Mouse (Mus musculus) myocyte (in vitro differentiated cells): ENCODE measurements around the gene Cnot1. TPM values are rescaled to one million over a fixed set of nuclear protein-coding genes. Genes with fewer than 3 reads are reported as not detected.
A peak's percentile ranks its signal among the peaks of the same experiment; 100 is the strongest.

ENCODE experiments used
- H3K27me3 ChIP-seq: one replicate; pipeline ENCODE4 v1.6.1; 2011; ENCODE audit not compliant: control insufficient read depth, insufficient read depth, insufficient read length
- H3K36me3 ChIP-seq: one replicate; pipeline ENCODE4 v1.6.1; 2011; ENCODE audit not compliant: control insufficient read depth, insufficient read depth
- H3K4me2 ChIP-seq: one replicate; pipeline ENCODE4 v1.6.1; 2011; ENCODE audit warnings: low read depth, control low read depth
- H3K4me3 ChIP-seq: one replicate; pipeline ENCODE4 v1.5.1; 2011; ENCODE audit warnings: mild to moderate bottlenecking, control low read depth, moderate library complexity
- H3K79me2 ChIP-seq: one replicate; pipeline ENCODE4 v1.6.1; 2011; ENCODE audit not compliant: control insufficient read depth, insufficient read depth
- H3ac ChIP-seq: one replicate; pipeline ENCODE4 v1.6.1; 2011; ENCODE audit not compliant: control insufficient read depth, insufficient read length
- CEBPB ChIP-seq: IDR thresholded peaks from 2 replicates; pipeline ENCODE4 v1.6.1; 2011; ENCODE audit warnings: mild to moderate bottlenecking, moderate library complexity; ENCODE audit not compliant: poor library complexity, insufficient read depth, severe bottlenecking
- E2F4 ChIP-seq: IDR thresholded peaks from one replicate; pipeline ENCODE4 v1.6.1; 2011; ENCODE audit warnings: mild to moderate bottlenecking, control low read depth, moderate library complexity; ENCODE audit not compliant: insufficient read depth
- MAX ChIP-seq: IDR thresholded peaks from one replicate; pipeline ENCODE4 v1.6.1; 2011; ENCODE audit warnings: low read depth, mild to moderate bottlenecking, control low read depth
- MYOD1 ChIP-seq, 3 experiments: IDR thresholded peaks; one replicate each; pipeline ENCODE4 v1.6.1; 2011; ENCODE audit warnings: control low read depth in 2 of 3, low read depth in 2 of 3, mild to moderate bottlenecking in 2 of 3, moderate library complexity in 1 of 3; ENCODE audit not compliant: insufficient read length in 2 of 3, control insufficient read depth in 1 of 3
- MYOG ChIP-seq, 3 experiments: IDR thresholded peaks; one replicate each; pipeline ENCODE4 v1.6.1; 2011; ENCODE audit warnings: control low read depth in 2 of 3, low read depth in 2 of 3, mild to moderate bottlenecking in 2 of 3; ENCODE audit not compliant: insufficient read length in 2 of 3, control insufficient read depth in 1 of 3, insufficient read depth in 1 of 3
- POLR2A ChIP-seq: IDR thresholded peaks from one replicate; pipeline ENCODE4 v1.6.1; 2011; ENCODE audit warnings: low read depth, mild to moderate bottlenecking, control low read depth, moderate library complexity; ENCODE audit not compliant: insufficient read length
- POLR2AphosphoS2 ChIP-seq: IDR thresholded peaks from one replicate; pipeline ENCODE4 v1.6.1; 2011; ENCODE audit warnings: low read depth, control low read depth; ENCODE audit not compliant: insufficient read length
- REST ChIP-seq: IDR thresholded peaks from one replicate; pipeline ENCODE4 v1.6.1; 2011; ENCODE audit warnings: mild to moderate bottlenecking, control low read depth, moderate library complexity; ENCODE audit not compliant: insufficient read depth, insufficient read length
- SRF ChIP-seq: IDR thresholded peaks from one replicate; pipeline ENCODE4 v1.6.1; 2011; ENCODE audit warnings: low read depth; ENCODE audit not compliant: control insufficient read depth, insufficient read length
- TCF12 ChIP-seq: IDR thresholded peaks from one replicate; pipeline ENCODE4 v1.6.1; 2011; ENCODE audit warnings: mild to moderate bottlenecking, control low read depth; ENCODE audit not compliant: poor library complexity, insufficient read depth, severe bottlenecking
- TCF3 ChIP-seq: IDR thresholded peaks from one replicate; pipeline ENCODE4 v1.6.1; 2011; ENCODE audit warnings: low read depth, control low read depth; ENCODE audit not compliant: insufficient read length
- USF1 ChIP-seq: IDR thresholded peaks from one replicate; pipeline ENCODE4 v1.6.1; 2011; ENCODE audit warnings: low read depth, mild to moderate bottlenecking, control low read depth, moderate library complexity
- polyA plus RNA-seq: library from polyadenylated mRNA; unstranded; fragments of >200 nt; fragmentation: generic; extraction: Trizol; gene quantifications from one replicate; pipeline ENCODE4 v1.2.1, GENCODE M21; 2012; ENCODE audit warnings: missing spikeins

Cnot1 gene
- polyA plus RNA-seq, 1 experiment: 32.7 TPM

GRCm38 (mm10) chr8:95751924-95752323 lies 55.3 kb downstream of the Cnot1 start:
- Histone ChIP-seq H3K4me2 (no peak overlapping the region), H3ac (no peak overlapping the region), H3K36me3 (peaks cover 79% of the 10 kb centered on the region), H3K27me3 (no peaks in the 10 kb centered on the region), H3K4me3 (no peak overlapping the region), H3K79me2 (no peaks in the 10 kb centered on the region)
- no peak for TF ChIP-seq MYOG (IDR thresholded peaks at IDR 0.05; ENCODE audit: control insufficient read depth in 1 of 3, insufficient read depth in 1 of 3, insufficient read length in 2 of 3, low read depth in 2 of 3)
- TF ChIP-seq MYOD1 (IDR thresholded peaks at IDR 0.05; ENCODE audit: control insufficient read depth in 1 of 3, insufficient read length in 2 of 3, low read depth in 2 of 3): no peak
- TF ChIP-seq E2F4: no peak
- no peak for TF ChIP-seq TCF3
- TF ChIP-seq POLR2A: no peak
- TF ChIP-seq TCF12: no peak
- no peak for TF ChIP-seq REST
- no peak for TF ChIP-seq USF1
- no peak for TF ChIP-seq MAX
- no peak for TF ChIP-seq CEBPB
- no peak for TF ChIP-seq SRF
- no peak for TF ChIP-seq POLR2AphosphoS2

DNA sequence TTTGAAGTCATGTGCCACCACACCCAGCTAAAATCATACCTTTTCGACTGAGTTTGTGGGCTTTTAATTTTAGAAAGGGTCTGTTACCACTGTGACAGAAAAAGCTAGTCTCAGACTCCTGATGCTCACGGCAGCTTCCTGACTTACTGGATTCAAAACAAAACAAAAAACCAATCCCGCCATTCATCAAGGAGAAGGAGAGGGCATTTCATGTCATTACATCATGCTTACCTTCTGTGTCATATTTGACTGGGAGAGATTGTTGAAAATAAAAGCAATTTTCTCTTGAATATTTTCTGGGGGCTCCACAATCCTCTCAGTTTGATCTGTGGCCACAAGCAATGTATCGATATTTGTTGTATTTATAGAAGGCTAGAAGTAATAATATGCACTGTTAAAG lies 59.2 kb downstream of the Cnot1 start:
- no peak overlapping the region for H3ac ChIP-seq
- no peak overlapping the region for H3K4me3 ChIP-seq
- TF ChIP-seq MYOD1 (IDR thresholded peaks at IDR 0.05; ENCODE audit: control insufficient read depth in 1 of 3, insufficient read length in 2 of 3, low read depth in 2 of 3): no peak
- peak; percentile 81 for TF ChIP-seq CEBPB
- TF ChIP-seq POLR2AphosphoS2: no peak
- H3K79me2 ChIP-seq: no peaks in the 10 kb centered on the region
- H3K36me3 ChIP-seq: peaks cover 84% of the 10 kb centered on the region
- H3K27me3 ChIP-seq: no peaks in the 10 kb centered on the region
- no peak overlapping the region for H3K4me2 ChIP-seq

DNA sequence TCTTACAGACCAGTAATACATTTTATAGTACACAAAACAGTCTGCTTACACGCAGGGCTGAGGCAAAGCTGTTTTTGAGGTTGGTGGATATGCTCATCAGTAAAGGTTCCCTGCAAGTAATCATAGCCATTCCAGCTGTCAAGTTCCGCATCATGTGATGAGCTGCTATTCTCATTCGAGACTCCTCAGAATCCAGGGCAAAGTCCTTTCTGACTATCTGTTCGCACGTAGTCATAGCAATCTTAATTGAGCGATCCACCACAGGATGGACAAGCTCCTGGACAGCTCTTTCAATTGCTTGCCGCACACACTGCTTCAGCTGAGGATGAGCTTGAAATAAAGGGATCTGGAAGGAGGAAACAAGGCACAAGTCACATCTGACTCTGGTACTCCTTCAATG lies 65.5 kb downstream of the Cnot1 start:
- H3K36me3 ChIP-seq: peaks cover 87% of the 10 kb centered on the region
- no peaks in the 10 kb centered on the region for H3K27me3 ChIP-seq
- no peaks in the 10 kb centered on the region for H3K79me2 ChIP-seq
- no peak for TF ChIP-seq TCF3
- no peak for TF ChIP-seq POLR2A
- no peak for TF ChIP-seq CEBPB
- TF ChIP-seq USF1: no peak
- TF ChIP-seq SRF: no peak
- no peak for TF ChIP-seq POLR2AphosphoS2
- no peak for TF ChIP-seq TCF12
- TF ChIP-seq E2F4: no peak
- TF ChIP-seq MYOD1 (IDR thresholded peaks at IDR 0.05; ENCODE audit: control insufficient read depth in 1 of 3, insufficient read length in 2 of 3, low read depth in 2 of 3): no peak
- TF ChIP-seq MYOG (IDR thresholded peaks at IDR 0.05; ENCODE audit: control insufficient read depth in 1 of 3, insufficient read depth in 1 of 3, insufficient read length in 2 of 3, low read depth in 2 of 3): no peak
- TF ChIP-seq REST: no peak
- TF ChIP-seq MAX: no peak
- no peak overlapping the region for H3ac ChIP-seq
- H3K4me3 ChIP-seq: no peak overlapping the region
- no peak overlapping the region for H3K4me2 ChIP-seq

GRCm38 (mm10) chr8:95738596-95738995 lies 68.7 kb downstream of the Cnot1 start:
- no peaks in the 10 kb centered on the region for H3K79me2 ChIP-seq
- no peak overlapping the region for H3K4me2 ChIP-seq
- no peak overlapping the region for H3K4me3 ChIP-seq
- no peaks in the 10 kb centered on the region for H3K27me3 ChIP-seq
- TF ChIP-seq POLR2A (no peak), SRF (no peak), TCF12 (no peak), USF1 (no peak), REST (no peak), CEBPB (no peak), E2F4 (no peak), TCF3 (no peak), MAX (no peak), MYOG (IDR thresholded peaks at IDR 0.05; ENCODE audit: control insufficient read depth in 1 of 3, insufficient read depth in 1 of 3, insufficient read length in 2 of 3, low read depth in 2 of 3) (no peak), POLR2AphosphoS2 (no peak), MYOD1 (IDR thresholded peaks at IDR 0.05; ENCODE audit: control insufficient read depth in 1 of 3, insufficient read length in 2 of 3, low read depth in 2 of 3) (no peak)
- peaks cover 72% of the 10 kb centered on the region for H3K36me3 ChIP-seq
- H3ac ChIP-seq: no peak overlapping the region

DNA sequence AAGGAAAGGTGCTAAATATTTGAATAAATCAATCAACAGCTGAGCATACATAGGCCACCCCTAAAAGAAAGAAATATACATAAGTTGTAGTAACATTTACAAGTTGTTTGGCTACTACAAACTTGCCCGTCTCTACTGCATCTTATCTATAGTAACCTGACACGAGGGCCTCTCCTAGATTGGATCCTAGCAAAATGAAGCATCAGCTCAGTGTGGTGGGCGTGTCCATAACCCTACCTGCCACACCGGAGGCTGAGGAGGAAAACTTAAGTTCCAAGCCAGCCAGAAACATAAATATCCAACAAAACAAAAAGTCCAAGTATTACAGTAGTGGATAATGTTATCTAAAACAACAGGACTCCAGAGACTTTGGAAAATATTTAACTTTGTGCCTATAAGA lies 79.6 kb downstream of the Cnot1 start:
- no peak overlapping the region for H3K4me2 ChIP-seq
- TF ChIP-seq USF1: no peak
- TF ChIP-seq CEBPB: no peak
- TF ChIP-seq POLR2A: no peak
- no peak for TF ChIP-seq TCF12
- TF ChIP-seq POLR2AphosphoS2: no peak
- no peak for TF ChIP-seq TCF3
- no peak for TF ChIP-seq SRF
- no peaks in the 10 kb centered on the region for H3K27me3 ChIP-seq
- H3ac ChIP-seq: no peak overlapping the region
- no peaks in the 10 kb centered on the region for H3K79me2 ChIP-seq
- H3K4me3 ChIP-seq: no peak overlapping the region
- H3K36me3 ChIP-seq: peaks cover 78% of the 10 kb centered on the region
